Mouse (Mus musculus) inflammation-experienced regulatory T-cells, adult 6 months (primary cell): Measurements from ENCODE around the gene Lca5l. TPM values are rescaled to one million over a fixed set of nuclear protein-coding genes. Genes with fewer than 3 reads are reported as not detected.

ENCODE experiments used
- ATAC-seq: one replicate; pipeline ENCODE4 v1.8.0; 2017
- polyA plus RNA-seq, 3 experiments: library from polyadenylated mRNA; unstranded; fragments of 100-300 nt; shearing (Covaris generic); gene quantifications; one replicate each; pipeline ENCODE4 v1.2.1; 2017

The Lca5l gene
- polyA plus RNA-seq, 3 experiments from 2014 or later, result not detected

DNA sequence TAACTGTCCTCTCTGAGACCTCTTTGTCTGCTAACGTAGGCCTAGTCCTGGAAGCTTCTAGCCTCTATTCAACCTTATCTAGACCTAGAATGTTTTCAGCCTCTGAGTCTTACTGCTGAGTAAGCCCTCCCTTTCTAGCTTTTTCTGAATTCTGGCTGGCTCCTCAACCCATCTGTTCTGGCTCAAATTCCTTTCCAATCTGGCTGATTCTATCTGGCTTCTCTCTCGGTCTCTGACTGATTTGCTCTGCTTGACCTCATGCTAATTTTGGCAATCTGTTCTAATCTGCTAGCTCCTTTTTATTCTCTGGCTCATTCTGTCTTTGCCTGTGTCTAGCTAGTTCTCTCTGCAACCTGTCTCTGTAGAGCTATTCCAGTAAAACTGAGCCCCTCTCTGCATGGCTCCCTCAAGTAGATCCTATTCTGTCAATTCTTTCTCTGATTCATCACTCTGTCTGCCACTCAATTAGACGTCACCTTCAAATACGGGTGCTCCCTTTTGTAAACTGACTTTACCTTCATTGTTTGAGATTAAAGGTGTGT is 26.3 kb downstream of the Lca5l start:
- no peak for ATAC-seq

DNA sequence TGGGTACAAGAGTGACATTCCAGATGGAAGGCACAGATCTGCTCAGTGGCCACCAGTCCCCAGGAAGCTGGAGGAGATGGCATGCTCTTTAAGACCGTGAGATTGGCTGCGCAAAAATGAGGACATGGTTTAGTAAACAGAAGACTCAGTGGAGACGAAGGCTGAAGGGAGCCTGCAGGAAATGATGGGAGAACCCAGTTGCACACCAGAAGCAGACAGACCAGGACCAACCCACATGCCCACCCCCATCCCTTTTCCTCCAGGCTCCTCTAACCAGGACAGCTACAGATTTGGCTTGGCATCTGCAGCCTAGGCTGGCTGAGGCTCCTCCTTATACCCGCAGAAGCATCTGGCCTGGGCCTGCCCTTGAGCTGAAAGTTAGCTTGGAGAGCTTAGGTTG is 30.7 kb downstream of the Lca5l start:
- ATAC-seq, result no peak

DNA sequence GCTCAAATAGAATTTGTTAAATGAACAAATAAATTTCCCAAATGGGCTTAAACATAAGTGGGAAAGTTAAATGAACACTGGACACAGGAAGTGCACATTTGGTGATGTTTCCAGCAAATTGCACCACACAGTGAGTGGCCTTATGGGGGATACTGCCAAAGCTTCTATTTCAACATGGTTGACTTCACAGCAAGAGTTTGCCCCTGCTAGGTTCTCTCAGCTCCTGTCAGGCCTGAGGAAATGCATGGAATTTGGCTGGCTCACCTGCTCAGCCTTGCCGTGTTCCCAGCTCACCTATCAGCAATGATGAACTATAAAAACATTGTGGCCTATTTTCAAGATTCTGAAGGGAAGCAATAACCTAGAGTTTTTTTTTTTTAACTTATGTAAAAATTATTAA is 31.1 kb downstream of the Lca5l start:
- no peak for ATAC-seq

DNA sequence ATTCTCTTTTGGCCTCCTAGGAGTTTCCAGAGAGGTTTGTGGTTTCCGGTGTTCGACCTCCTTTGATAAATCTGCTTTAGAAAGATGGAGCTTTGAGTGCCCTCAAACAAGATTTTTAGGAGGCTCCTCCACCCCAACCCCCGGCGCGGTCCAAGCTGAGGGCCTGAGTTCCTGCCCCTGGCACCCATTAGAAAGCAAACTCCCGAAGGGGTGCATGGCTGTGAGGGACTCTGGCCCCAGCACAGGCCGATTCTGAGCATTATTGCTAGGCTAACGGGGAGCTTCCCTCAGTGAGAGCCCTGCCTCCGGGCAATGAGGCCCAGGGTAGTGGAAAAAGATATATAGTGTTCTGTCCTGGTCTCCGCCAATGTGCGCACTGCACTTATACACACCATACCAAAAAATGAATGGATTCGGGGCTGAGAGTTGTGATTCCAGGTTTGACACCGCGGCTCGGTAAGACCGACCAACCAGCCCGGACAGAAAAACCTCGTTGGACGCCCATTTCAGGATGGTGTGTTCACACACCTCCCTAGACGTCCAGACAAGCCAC is 32.2 kb downstream of the Lca5l start:
- ATAC-seq, result no peak

DNA sequence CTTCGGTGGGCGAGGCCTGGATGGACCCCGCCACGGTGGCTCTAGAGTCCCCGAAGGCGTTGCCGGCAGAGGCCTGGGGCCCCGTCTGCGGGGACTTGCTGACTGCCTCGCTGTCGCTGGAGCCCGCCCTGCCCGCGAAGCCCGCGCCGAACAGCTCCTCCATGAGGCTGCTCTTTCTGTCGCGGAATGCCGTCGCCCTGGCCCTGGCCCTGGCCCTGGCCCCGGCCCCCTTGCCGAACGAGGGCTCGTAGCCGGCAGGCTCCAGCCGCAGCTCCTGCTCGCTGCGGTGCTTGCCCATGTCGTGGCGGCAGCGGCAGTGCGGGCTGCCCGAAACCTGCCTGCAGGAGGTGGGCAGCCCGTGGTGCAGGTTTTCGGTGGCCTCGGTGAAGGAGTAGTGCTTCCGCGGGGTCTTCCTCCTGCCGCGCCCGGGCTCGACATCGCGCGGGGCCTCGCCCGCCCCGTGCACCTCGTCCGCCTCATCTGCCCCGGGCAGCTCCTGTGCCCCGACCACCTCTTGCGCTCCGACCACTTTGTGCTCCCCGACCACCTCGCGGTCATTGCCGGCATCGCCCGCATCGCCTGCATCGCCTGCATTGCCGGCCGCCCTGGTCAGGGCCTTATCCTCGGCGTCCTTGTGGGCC is 32.9 kb downstream of the Lca5l start:
- ATAC-seq, result peak; percentile 50

DNA sequence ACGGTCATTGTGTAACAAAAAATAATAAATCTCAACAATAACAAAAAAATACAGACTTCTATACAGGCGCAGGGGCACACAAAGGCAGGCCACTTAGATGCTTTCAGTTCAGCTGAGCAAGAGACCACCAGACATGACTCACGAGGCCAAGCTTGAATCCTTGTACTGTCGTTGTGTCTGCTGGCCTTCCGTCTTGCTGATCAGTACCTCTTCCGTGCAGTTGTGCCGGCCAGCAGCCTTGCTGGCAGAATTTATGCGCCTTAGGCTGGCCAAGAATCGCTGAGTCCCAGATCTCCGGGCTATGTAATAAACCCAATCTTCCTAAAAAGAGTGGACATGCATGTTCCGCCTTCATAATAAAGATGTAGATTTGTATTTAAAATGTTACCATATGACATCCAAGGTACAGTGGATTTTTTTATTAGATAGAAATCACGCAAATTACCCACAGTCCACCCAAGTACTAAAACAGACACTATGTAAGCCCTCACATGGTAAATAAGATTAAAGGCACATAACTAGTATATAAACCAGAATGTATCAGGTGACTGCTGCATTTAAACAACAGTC is 33.5 kb downstream of the Lca5l start:
- no peak for ATAC-seq

DNA sequence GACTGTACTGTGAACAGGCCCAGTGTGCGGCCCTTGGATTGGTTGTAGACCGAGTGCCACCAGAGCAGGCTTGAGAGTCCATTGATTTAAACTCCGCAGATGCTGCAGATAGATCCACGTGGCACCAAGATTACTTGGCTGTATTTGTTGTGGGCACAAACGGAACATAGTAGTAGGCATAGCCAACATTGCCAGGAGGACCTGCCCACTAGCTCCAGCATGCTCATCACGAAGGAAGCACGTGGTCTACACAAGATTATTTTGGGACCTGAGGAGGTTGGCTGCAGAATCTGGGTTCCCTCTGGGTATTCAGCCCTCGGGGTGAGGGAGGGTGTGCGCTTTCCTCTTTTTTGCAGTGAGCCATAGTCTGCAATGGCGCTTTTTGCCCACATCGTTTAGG is 34.9 kb downstream of the Lca5l start:
- no peak for ATAC-seq

DNA sequence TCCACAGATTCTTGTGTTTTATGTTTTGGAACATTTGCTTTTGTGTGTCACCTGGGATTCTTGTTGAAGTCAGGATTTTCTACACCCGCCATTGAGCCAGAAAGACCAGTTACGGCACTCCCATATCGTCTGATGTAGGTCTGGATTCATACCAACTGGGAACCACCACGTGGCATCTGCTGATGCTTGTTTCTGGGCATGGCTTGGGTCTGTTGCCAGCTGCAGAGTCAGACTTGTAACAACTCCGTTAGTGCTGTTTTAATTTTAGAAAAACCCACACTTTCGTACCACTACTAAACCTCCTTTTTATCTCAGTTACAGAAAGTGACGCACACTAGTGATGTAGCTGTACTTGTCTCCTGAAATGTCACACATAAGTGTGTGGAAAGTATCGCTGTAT is 36.1 kb downstream of the Lca5l start:
- no peak for ATAC-seq

DNA sequence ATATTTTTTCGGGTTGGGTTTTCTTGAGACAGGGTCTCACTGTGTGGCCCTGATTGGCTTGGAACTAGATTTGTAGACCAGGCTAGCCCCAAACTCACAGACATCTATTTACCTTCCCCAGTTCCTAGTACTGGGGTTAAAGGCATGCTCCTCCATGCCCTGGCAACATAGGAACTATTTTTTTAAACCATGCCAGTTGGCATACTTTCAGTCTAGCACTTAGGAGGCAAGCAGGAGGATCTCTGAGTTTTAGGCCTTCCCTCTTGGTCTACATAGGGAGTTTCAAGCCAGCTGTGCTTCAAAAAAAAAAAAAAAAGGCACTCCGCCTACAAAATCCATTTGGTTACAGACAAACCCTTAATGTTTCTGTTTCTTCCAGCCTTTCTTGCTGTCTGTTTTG is 37.6 kb downstream of the Lca5l start:
- ATAC-seq, result no peak

DNA sequence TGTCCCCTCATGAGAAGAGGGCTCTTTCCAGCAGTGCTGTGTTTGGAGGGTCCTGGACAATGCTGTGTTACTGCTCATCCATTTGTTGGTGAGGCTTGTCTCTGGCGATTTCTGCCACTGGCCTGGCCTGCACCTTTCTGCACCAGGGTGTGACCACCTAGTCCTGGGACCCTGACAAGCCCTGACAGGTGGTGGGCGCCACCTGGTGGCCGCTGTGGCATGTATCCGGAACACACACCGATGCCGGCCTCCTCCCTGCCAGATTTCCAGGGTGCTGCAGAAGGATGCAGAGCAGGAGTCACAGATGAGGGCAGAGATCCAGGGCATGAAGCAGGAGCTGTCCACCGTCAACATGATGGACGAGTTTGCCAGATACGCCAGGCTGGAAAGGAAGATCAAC is 40.5 kb downstream of the Lca5l start:
- ATAC-seq, result peak; percentile 71

DNA sequence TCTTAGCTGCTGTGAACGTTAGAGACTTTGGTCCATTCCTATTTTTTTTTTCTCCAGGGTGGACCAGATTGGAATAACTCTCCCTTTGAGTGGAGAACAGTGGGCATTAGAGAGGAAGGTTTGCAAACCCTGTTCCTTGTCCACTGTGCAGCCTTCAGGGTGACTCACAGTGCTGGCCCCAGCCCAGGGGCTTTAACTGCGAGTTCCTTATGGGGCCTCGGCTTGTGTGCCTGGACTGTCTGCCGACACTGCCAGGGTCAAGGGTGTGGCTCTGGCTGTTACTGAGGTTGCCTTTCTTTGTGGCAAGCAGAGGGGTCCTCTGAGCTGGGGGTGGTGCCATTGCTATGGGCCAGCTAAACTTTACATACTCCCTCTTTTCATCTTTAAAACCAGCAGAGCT is 41.1 kb downstream of the Lca5l start:
- no peak for ATAC-seq

DNA sequence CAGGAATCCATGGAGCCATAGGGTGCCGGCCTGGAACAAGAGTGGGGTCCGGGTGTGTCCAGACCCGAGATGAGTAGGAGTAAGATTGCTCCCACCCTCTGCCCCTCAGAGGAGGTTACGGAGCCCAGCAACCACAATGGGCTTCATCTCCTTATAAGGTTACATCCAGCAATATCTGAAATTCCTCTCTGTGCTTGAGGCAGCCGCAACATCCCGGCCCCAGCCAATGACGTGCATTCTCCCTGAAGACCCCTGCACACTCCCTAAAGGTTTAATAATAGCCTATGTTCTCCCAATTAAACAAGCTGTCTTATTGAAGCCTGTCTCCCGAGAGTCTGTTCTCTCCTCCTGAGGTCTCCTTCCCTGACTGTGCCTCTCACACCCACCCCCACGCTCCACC is 42.8 kb downstream of the Lca5l start:
- ATAC-seq, result no peak

DNA sequence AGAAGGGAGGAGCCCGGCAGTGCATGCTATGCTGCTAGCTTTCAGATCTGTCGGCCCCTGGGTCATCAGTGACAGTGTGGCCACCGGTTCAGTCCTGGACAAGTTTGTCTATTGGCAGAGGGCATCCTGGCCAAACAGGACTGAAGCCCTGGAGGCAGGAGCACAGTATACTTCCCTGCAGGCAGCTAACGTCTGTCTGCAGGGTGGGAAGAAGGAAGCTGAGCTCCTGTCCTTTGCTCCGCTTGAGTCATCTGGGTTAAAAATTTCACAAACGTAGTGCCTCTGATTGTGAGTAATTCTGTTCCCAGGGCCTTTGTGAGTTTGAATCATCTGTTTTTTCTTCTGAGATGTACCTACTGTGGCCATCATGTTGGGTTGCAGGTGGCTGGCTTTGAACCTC is 43.2 kb downstream of the Lca5l start:
- no peak for ATAC-seq

DNA sequence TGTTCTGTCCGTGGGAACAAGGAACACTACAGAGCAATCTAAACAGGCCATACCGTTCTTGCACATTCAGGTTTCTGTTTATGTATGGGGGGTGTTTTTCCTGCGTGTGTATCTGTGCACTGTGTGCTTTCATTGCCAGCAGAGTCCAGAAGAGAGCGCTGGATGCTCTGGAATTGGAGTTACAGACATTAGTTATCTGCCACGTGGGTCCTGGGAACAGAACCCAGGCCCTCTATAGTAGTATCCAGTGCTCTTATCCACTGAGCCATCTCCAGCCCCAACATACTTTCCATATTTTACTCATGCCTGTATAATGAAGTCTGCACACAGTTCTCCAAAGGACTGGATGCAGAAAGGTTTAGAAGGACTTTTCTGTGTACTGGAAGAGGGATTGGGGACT is 46.3 kb downstream of the Lca5l start:
- ATAC-seq, result no peak

DNA sequence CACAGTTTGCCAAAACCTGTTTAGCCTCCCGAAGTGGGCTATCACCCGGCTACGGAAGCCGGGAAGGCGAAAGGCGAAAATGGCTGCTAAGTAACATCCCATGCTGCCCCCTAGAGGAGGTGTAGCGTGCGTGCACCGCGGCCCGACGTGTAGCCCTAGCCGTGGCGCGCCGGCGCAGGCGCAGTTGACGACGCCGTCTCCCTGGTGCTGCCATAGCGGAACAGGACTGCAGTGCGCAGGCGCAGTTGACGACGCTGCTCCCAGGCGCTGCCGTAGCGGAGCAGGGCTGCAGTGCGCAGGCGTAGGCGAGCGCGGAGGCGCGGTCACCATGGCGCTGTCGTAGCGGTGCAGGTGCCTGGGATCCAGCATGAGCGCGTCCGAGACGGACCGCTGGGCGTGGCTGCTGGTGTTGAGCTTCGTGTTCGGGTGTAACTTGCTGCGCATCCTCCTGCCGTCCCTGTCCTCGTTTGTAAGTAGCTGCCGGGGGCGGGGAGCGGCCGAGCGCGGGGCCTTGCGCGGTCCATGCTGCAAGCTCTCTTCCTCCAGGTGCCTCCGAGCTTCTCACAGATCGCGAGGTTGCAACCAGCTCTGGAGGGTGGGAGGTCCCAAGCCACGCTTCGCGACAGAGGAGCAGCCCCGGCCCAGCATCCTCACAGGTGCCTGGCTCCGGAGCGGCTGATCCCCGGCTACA is 46.8 kb downstream of the Lca5l start, which contains the start of gene Wrb:
TSS of gene Wrb (plus strand) at position 298 of the 691 bp plus-strand sequence.
- peak; percentile 93 for ATAC-seq

DNA sequence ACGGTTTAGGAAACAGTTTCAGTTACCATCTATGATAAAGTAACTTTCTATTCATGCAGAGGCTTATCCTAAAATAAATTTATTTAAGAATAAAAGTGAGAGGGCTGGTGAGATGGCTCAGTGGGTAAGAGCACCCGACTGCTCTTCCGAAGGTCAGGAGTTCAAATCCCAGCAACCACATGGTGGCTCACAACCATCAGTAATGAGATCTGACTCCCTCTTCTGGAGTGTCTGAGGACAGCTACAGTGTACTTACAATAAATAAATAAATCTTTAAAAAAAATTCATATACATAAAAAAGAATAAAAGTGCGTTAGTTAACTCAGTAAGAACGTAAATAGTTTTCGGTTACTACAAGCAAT is 47.3 kb downstream of the Lca5l start:
- ATAC-seq, result peak; percentile 3

DNA sequence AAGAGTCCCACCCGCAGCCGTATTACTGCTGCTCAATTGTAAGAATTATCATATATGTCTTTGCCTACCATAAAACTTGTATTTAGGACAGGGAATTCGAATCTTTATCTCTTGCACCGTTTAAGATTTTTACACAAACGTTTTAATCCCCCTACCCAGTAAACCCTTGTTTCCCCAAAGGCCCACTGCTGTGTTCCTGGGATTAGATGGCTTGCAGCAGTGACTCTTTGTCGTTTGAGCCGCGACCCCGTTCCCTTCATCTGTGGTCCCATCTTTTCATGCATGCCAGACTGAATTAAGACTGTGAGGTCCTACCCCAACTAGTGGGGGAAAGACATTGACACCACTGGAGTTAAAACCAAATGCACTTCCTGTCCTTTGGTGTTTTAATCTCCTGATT is 63.6 kb downstream of the Lca5l start:
- ATAC-seq, result no peak

DNA sequence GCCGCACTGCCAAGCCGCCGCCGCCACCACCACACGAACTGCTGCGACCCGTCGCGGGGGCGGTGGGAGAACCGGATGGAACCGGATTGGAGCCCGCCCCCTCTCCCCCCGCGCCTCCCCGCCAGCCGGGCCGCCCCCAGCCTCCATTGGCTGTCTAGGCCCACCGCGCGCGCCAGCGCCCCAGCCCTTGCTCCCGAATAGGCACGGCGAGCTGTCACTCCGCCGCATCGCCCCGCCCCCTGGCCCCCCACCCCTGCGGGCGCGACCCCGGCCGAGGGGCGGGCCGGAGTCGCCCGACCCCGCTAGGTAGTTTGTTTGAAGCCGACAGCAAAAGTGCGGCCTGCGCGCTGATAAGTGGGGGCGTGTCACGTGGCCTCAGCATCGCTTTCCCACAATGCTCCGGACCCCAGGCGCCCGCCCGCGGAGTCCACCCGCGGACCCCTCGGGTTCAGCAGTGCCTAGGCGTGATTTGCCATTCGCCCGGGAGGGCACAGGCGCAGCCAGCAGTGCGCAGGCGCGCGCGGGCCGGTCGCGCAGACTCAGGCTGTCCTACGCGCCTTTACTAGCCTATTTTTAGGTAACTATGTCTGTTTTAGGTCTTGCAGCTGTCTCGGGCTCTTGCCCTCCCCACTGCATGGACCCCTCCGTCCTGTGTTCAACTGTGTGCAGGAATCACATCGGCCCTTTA is 64.3 kb downstream of the Lca5l start, which contains the start of gene Hmgn1:
TSS of gene Hmgn1 (minus strand) at position 73 of the 688 bp plus-strand sequence.
- ATAC-seq, result peak; percentile 76

DNA sequence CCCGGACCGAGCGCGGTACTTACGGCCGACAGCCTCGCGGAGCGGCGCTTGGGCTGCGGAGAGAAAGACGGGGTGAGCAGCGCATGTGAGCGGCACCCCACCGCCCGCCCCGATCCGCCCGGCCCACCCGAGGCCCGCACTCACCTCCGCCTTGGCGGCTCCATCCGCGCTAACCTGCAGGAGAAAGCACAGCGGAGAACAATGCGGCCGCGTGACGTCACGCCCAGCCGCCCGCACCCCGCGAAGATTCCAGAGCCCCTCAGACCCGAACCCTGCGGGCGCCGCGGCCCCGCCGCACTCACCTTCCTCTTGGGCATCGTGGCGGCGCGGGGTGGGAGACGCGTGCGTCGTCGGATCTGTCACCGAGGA is 64.8 kb downstream of the Lca5l start:
- ATAC-seq, result peak; percentile 53

DNA sequence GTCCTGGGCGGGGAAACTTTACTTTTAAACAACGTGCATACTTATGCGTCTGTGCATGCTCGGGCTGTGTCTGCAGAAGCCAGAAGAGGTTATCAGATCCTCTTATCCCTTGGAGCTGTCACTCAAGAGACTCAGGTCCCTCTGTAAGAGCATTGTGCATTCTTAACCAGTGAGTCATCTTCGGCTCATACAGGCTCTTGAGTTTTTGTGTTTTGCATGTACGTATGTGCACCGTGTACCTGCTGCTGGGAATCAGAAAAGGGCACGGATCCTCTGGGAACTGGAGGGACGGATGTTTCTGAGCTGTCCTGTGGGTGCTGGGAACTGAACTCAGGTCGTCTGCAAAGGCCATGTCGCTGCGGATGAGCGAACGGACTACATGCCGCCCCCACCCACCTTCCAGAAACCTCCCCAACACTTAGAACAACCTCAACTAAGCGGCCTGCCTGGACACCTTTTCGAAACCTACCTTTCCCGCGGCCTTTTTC is 65.3 kb downstream of the Lca5l start:
- no peak for ATAC-seq

DNA sequence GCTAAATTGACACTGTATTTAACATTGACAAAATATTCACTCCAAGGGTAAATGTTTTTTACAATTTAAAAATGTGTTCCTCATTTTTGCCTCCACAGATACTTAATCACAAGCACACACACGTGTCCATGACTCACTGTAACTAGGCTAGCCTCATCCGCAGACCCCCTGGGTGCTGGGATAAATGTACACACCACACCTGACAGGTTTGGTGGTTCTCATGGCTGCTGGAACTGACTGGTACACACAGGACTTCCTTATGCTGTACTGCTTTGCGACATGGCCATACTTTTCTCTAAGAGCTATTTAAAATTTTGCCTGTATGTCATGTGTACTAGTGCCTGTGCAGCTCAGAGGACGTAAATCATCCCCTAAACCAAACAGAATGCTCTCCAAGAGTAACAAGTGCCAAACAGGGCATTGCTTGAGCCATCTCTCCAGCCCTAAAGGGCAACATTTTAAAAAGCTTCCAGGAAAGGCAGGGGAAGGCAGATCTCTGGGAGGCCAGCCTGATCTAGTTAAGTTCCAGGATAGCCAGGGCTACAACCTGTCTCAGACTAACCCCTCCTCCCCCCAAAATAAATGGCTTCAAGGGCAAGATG is 71.9 kb downstream of the Lca5l start:
- ATAC-seq, result no peak

DNA sequence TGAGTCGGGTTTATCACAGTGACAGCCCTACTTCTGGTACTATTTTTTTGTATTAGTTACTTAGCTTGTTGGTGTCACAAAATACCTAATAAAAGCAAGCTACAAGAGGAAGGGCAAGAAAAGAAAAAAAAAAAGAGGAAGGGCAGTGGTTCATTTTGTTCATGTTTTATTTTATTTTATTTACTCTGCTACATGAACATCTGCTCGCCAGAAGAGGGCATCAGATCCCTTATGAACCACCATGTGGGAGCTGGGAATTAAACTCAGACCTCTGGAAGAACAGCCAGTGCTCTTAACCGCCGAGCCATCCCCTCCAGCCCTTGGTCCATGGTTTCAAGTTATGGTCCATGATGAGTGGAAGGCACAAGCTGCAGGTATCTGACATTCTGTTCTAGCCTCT is 77.3 kb downstream of the Lca5l start:
- ATAC-seq, result no peak

DNA sequence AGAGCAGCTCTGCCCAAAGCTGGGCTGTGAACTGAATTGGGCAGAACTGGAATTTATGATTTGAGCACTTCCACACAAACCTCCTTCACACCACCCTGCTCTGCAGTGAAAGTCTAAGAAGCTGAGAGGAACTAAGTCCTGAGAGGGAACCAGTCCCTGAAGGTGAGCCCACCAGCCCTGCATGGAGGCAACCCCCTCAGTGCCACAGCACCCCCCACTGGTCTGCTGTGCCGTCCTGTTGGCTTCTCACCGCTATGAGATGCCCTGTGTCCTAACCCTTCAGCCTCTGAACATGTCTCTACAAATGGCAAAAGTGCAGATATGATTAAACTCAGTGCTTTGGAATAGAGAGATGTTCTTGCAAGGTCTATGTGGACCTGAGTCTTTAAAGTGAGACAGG is 79.3 kb downstream of the Lca5l start:
- no peak for ATAC-seq
